Mouse (Mus musculus) forebrain, embryonic 10.5 days (tissue): ENCODE data around the gene Tnpo2. TPM values are rescaled to one million over a fixed set of nuclear protein-coding genes. Genes with fewer than 3 reads are reported as not detected.
"Not testable (repeated sequence)": the region's sequence is repeated elsewhere in the genome, so short reads cannot be mapped to it uniquely, and the experiment has no call there.

Experiments
- DNase-seq: peaks from one replicate; pipeline ENCODE4 v3.0.0-alpha.2; 2017; ENCODE audit warnings: low spot score; ENCODE audit errors: extremely low spot score
- H3K27ac ChIP-seq: fragments of 300-500 bp; sonication (generic); 2 replicates; pipeline ENCODE4 v1.5.1; 2016; ENCODE audit warnings: mild to moderate bottlenecking
- H3K27me3 ChIP-seq: fragments of 300-500 bp; sonication (generic); 2 replicates; pipeline ENCODE4 v1.6.1; 2016; ENCODE audit warnings: mild to moderate bottlenecking; ENCODE audit not compliant: poor library complexity, severe bottlenecking
- H3K36me3 ChIP-seq: fragments of 300-500 bp; sonication (generic); replicated peaks from 2 replicates; pipeline ENCODE4 v1.6.1; 2016; ENCODE audit warnings: mild to moderate bottlenecking, moderate library complexity
- H3K4me1 ChIP-seq: fragments of 300-500 bp; sonication (generic); 2 replicates; pipeline ENCODE4 v1.6.1; 2016
- H3K4me3 ChIP-seq: fragments of 300-500 bp; sonication (generic); 2 replicates; pipeline ENCODE4 v1.5.1; 2016; ENCODE audit warnings: mild to moderate bottlenecking, moderate library complexity
- H3K9me3 ChIP-seq: fragments of 300-500 bp; sonication (generic); 2 replicates; pipeline ENCODE4 v1.6.1; 2016; ENCODE audit warnings: mild to moderate bottlenecking, moderate library complexity
- WGBS: fragments of 180-500 bp; shearing (Covaris S2); methylation state at CpG from one replicate; pipeline ENCODE4 v1.1.7; 2016; 5-methylcytosine and 5-hydroxymethylcytosine counted together
- polyA plus RNA-seq: library from polyadenylated mRNA; unstranded; fragments of >200 nt; fragmentation: Nextera tagmentation; extraction: Ambion mirVana; gene quantifications from 2 replicates; pipeline ENCODE4 v1.2.1, GENCODE M21; 2016

Gene Tnpo2
- polyA plus RNA-seq, 1 experiment from 2014 or later: 33.2 TPM

DNA sequence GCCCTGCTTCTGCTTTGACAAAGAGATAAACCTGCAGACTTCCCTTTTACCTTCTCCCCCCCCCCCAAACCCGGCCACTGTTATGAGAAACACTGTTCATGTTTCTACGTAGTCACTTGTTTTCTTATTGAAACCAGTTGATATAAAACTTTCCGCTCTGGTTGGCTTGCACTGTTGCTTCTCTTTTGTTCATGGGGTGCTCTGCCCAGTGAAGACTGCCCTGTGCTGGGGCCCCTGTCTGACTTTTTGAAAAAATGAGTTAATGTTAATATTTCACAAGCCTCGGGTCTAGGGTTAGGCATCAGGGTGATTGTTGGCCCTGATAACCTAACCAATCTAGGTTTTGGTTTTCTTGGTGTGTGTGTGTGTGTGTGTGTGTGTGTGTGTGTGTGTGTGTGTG lies 45.5 kb downstream of the Tnpo2 start:
- WGBS: 92% methylated on average over 4 of the region's 4 CpGs

DNA sequence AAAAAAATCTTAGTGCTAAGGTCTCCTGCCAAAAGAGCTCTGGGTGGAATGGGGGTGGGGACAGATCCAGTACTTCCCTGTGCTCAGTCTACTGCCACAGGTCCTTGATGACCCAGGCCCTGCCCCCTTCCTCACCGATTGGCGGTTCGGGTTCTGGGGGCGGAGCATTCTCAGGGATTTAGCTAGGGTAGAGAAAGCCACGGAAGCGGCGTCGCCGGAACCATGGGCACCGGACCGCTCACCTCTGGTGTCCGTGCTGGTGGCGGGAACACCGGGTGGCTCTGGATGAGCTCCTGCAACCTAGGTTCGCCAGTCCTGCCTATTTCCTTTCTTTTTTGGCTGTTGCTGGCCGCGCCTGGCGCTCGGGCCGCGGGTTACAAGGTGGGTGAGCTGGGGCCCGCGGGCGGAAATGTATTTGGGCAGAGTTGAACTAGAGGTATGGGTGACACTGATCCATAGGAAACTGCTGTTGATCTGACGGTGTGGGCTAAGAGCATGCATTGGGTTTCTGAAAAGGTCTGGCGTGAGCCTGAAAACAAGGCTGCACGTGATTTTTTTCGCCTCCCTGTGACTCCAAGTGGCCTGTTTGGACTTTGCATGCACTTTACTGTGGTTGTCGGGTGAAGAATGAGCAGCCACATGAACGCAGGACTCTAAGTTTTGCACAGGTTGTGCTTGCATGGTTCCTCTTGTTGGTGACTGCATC lies 46.5 kb downstream of the Tnpo2 start, which contains the start of gene Man2b1:
Gene Man2b1 (plus strand): TSS at position 163 of the 706 bp plus-strand sequence.
- H3K9me3 ChIP-seq: no peaks in the 10 kb centered on the region
- peaks cover 48% of the 10 kb centered on the region for H3K4me1 ChIP-seq
- peak within 1 kb of the TSS; percentile 75 for H3K4me3 ChIP-seq
- H3K27ac ChIP-seq: peak within 1 kb of the TSS; percentile 83
- no peaks in the 10 kb centered on the region for H3K27me3 ChIP-seq
- 2% methylated on average over 30 of the region's 30 CpGs for WGBS
- DNase-seq: peak; percentile 78
- peaks cover 44% of the 10 kb centered on the region for H3K36me3 ChIP-seq

More for the DNA sequence above, 45.5 kb downstream of the Tnpo2 start:
- not testable (repeated sequence) for H3K27me3 ChIP-seq, H3K27ac ChIP-seq, DNase-seq, H3K9me3 ChIP-seq
- Histone ChIP-seq H3K4me1 (peaks cover 48% of the 10 kb centered on the region), H3K4me3 (peak overlapping the region; percentile 75; the same call in 1 of the 2 replicates), H3K36me3 (peaks cover 42% of the 10 kb centered on the region)

DNA sequence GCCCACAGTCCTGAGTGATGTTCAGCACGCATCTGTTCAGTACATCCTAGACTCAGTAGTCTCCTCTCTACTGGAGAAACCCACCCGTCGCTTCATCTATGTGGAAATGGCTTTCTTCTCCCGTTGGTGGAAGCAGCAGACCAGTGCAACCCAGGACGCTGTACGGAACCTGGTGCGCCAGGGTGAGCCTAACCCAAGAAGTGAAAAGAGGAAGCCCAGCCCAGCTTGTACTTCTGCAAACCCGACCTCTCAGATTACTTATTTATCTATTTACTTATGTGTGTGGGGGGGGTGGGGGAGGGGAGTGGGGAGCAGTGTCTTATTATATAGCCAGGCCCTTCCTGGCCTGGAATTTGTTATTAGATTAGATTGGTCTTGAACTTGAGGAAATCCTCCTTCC lies 47.9 kb downstream of the Tnpo2 start:
- no peak for DNase-seq
- Histone ChIP-seq H3K4me1 (peaks cover 40% of the 10 kb centered on the region), H3K9me3 (no peaks in the 10 kb centered on the region), H3K4me3 (peak overlapping the region; percentile 66; the same call in 1 of the 2 replicates), H3K36me3 (peaks cover 45% of the 10 kb centered on the region), H3K27ac (no peak overlapping the region), H3K27me3 (no peaks in the 10 kb centered on the region)
- 92% methylated on average over 8 of the region's 8 CpGs for WGBS

DNA sequence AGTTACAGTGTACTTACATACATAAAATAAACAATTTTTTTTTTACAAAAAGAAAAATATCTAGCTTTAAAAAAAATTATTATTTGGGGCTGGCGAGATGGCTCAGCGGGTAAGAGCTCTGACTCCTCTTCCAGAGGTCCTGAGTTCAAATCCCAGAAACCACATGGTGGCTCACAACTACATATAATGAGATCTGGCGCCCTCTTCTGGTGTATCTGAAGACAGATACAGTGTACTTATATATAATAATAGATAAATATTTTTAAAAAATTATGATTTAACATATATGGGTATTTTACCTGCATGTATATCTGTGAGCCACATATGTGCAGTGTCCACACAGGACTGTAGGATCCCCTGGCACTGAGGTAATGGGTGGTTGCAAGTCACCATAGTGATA lies 49.5 kb downstream of the Tnpo2 start:
- no peak overlapping the region for H3K4me3 ChIP-seq
- peaks cover 32% of the 10 kb centered on the region for H3K4me1 ChIP-seq
- H3K9me3 ChIP-seq: no peaks in the 10 kb centered on the region
- DNase-seq: no peak
- H3K27me3 ChIP-seq: no peaks in the 10 kb centered on the region
- WGBS: 79% methylated on average over 3 of the region's 3 CpGs
- H3K27ac ChIP-seq: no peak overlapping the region
- H3K36me3 ChIP-seq: peaks cover 52% of the 10 kb centered on the region

DNA sequence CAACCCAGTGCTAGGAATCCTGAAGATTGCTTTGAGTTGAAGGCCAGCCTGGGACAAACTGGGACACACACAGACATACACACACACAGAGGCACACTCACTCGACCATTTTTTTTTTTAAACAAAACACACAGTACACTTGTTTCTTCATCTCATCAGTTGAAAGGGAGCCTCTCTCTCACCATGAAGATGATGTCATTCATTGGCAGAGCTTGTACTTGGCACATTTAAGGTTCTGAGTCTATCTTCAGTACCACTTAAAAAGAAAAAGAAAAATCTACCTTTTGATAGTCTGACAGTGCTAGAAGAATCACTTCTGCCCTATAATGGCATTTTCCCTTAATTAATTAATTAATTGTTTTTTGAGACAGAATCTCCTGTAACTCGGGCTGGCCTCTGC lies 52.1 kb downstream of the Tnpo2 start:
- H3K9me3 ChIP-seq: no peaks in the 10 kb centered on the region
- no peak overlapping the region for H3K27ac ChIP-seq
- DNase-seq: no peak
- no peak overlapping the region for H3K4me3 ChIP-seq
- peaks cover 71% of the 10 kb centered on the region for H3K36me3 ChIP-seq
- H3K4me1 ChIP-seq: peaks cover 11% of the 10 kb centered on the region
- no peaks in the 10 kb centered on the region for H3K27me3 ChIP-seq
- 84% methylated on average over 2 of the region's 2 CpGs for WGBS

DNA sequence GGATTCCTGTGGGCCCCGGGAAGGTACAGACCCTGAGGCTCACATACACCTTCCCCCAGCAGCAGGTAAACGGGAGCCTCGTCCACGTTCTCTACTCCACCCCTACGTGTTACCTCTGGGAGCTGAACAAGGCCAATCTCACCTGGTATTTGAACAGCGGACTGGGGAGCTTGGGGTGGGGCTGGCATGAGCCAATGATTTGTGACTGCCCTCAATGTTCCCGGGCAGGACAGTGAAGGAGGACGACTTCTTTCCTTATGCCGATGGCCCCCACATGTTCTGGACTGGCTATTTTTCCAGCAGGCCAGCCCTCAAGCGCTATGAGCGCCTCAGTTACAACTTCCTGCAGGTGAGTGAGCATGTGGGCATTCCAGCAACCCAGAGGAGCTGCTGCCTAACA lies 54.1 kb downstream of the Tnpo2 start:
- no peak for DNase-seq
- Histone ChIP-seq H3K4me1 (0 out of 2 replicates have a peak, but pooled peaks cover 3% of the 10 kb centered on the region), H3K9me3 (no peaks in the 10 kb centered on the region), H3K36me3 (peaks cover 80% of the 10 kb centered on the region), H3K27me3 (no peaks in the 10 kb centered on the region), H3K27ac (no peak overlapping the region), H3K4me3 (no peak overlapping the region)
- WGBS: 89% methylated on average over 11 of the region's 11 CpGs

DNA sequence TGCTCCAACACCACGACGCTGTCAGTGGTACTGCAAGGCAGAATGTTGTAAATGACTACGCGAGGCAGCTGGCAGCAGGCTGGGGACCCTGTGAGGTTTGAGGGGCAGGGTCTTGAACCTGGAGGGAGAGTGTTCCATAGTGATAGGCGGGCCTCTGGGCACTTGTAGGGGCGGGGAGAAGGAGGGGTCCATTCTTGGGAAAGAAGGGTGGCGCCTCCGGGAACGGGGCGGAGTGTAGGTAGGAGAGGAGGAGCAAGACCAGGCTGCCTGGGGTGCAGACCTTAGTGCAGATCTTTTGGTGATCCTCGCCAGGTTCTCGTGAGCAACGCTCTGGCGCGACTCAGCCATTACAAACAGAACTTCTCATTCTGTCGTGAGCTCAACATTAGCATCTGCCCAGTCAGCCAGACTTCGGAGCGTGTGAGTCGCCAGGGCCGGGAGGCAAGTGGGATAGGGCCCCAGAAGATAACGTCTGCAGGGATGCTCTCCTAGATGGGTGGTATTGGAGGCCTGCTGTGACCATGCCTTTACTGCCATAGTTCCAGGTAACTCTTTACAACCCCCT lies 54.9 kb downstream of the Tnpo2 start:
- 27% methylated on average over 21 of the region's 21 CpGs for WGBS
- H3K27me3 ChIP-seq: no peaks in the 10 kb centered on the region
- H3K4me1 ChIP-seq: 0 out of 2 replicates have a peak, but pooled peaks cover 3% of the 10 kb centered on the region
- H3K4me3 ChIP-seq: no peak overlapping the region
- H3K9me3 ChIP-seq: no peaks in the 10 kb centered on the region
- peaks cover 85% of the 10 kb centered on the region for H3K36me3 ChIP-seq
- no peak for DNase-seq
- H3K27ac ChIP-seq: no peak overlapping the region

DNA sequence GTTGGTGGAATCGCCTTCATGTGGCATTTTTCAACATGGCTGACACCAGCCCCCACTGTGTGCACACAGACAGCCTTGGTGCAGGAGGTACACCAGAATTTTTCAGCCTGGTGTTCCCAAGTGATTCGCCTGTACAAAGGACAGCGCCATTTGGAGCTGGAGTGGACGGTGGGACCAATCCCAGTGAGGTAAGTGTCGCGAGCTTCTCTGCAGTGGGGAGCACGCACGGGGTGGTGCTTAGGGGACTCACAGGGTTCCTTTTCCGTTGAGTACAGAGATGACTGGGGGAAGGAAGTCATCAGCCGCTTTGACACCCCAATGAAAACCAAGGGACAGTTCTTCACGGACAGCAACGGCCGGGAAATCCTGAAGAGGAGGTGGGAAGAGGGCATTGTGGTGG lies 58.3 kb downstream of the Tnpo2 start:
- WGBS: 92% methylated on average over 13 of the region's 13 CpGs
- DNase-seq: no peak
- Histone ChIP-seq H3K27me3 (no peaks in the 10 kb centered on the region), H3K9me3 (no peaks in the 10 kb centered on the region), H3K4me1 (0 out of 2 replicates have a peak, but pooled peaks cover 3% of the 10 kb centered on the region), H3K4me3 (no peak overlapping the region), H3K27ac (no peak overlapping the region), H3K36me3 (peaks cover 81% of the 10 kb centered on the region)

DNA sequence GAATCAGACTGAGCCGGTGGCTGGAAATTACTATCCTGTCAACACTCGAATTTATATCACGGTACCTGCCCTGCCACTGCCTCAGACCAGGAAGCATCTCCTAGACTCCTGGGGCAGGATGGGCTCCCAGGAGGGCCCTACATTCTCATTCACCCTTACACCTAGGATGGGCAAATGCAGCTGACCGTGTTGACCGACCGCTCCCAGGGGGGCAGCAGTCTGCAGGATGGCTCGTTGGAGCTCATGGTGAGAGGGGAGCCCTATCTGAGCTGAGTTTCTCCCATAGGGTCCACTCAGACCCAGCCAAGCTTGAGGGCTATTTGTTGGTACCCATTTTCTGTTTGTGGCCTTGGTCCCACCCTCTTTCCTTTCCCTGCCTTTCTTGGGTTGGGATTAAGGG lies 58.9 kb downstream of the Tnpo2 start:
- Histone ChIP-seq H3K4me1 (0 out of 2 replicates have a peak, but pooled peaks cover 3% of the 10 kb centered on the region), H3K27ac (no peak overlapping the region), H3K27me3 (no peaks in the 10 kb centered on the region), H3K4me3 (no peak overlapping the region), H3K9me3 (no peaks in the 10 kb centered on the region), H3K36me3 (peaks cover 81% of the 10 kb centered on the region)
- 91% methylated on average over 7 of the region's 7 CpGs for WGBS
- no peak for DNase-seq

DNA sequence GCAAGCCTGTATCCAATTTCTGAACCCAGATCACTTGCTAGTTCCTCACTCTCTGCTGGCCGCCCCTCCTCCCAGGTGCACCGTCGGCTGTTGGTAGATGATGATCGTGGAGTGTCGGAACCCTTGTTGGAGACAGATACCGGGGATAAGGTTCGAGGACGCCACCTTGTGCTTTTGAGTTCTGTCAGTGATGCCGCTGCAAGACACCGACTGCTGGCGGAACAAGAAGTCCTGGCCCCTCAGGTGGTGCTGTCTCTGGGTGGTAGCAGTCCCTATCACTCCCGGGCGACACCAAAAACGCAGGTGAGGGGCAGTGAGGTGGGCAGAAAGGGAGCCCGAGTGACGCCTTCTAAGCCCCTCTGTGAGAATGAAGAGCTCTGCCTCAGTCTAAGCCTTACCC lies 59.5 kb downstream of the Tnpo2 start:
- Histone ChIP-seq H3K4me1 (0 out of 2 replicates have a peak, but pooled peaks cover 3% of the 10 kb centered on the region), H3K27me3 (no peaks in the 10 kb centered on the region), H3K4me3 (no peak overlapping the region), H3K36me3 (peaks cover 75% of the 10 kb centered on the region), H3K27ac (no peak overlapping the region), H3K9me3 (0 out of 2 replicates have a peak, but pooled peaks cover 2% of the 10 kb centered on the region)
- 94% methylated on average over 16 of the region's 16 CpGs for WGBS
- DNase-seq: no peak

DNA sequence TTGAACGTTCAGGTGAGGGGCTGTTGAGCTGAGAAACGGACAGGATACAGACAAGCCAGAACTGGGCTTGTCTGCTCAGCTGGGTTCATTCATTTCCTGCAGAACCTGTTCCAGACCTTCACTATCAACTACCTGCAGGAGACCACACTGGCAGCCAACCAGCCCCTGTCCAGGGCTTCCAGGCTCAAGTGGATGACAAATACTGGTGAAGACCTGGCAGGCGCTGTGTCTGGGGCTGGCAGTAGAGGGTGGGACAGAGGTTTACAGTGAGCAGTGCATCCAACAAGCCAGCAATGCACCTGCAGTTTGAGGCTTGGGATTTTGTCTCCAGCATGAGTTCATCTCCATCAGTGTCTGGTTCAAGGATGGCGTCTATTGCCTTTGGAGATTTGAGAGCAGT lies 60.1 kb downstream of the Tnpo2 start:
- 89% methylated on average over 4 of the region's 4 CpGs for WGBS
- H3K36me3 ChIP-seq: peaks cover 69% of the 10 kb centered on the region
- no peak overlapping the region for H3K27ac ChIP-seq
- no peak for DNase-seq
- no peaks in the 10 kb centered on the region for H3K27me3 ChIP-seq
- no peak overlapping the region for H3K4me3 ChIP-seq
- no peaks in the 10 kb centered on the region for H3K4me1 ChIP-seq
- H3K9me3 ChIP-seq: peaks cover 2% of the 10 kb centered on the region; the same call in 1 of the 2 replicates

DNA sequence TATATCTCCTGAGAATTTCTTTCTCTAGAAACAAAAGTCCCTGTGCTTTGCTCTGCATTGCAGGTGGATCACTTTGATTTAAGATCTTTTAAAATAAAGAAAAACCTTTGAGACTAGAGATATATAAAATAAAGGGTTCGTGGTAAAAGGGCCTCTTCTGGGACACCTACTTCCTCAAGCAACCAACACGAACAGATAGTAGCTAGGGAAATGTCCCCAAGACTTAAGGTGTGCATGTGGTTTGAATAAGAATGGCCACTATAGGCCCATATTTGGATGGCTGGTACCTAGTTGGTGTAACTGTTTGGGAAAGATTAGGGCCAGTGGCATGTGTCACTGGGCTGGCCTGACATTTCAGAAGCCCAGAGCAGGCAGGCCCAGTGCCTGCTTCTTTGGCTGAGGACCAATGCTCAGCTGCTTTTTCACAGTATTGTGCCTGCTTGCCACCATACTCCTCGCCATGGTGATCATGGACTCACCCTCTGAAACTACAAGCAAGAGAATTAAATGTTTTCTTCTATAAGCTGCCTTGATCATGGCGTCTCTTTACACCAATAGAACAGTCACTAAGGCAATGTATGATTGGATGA lies 63.5 kb downstream of the Tnpo2 start:
- H3K4me3 ChIP-seq: no peak overlapping the region
- no peaks in the 10 kb centered on the region for H3K27me3 ChIP-seq
- H3K9me3 ChIP-seq: peaks cover 2% of the 10 kb centered on the region; the same call in 1 of the 2 replicates
- H3K36me3 ChIP-seq: peaks cover 42% of the 10 kb centered on the region
- H3K27ac ChIP-seq: no peak overlapping the region
- WGBS: 81% methylated on average over 4 of the region's 4 CpGs
- H3K4me1 ChIP-seq: no peaks in the 10 kb centered on the region
- DNase-seq: no peak
